Mouse (Mus musculus) hindbrain, postnatal 0 days (tissue): ENCODE data around the gene Slc9a3r1. TPM values are rescaled to one million over a fixed set of nuclear protein-coding genes. Genes with fewer than 3 reads are reported as not detected.
A peak's percentile ranks its signal among the peaks of the same experiment; 100 is the strongest.

Source experiments
- ATAC-seq: fragments of 200-750 bp; cut with Nextera tagmentation; 2 replicates; pipeline ENCODE4 v1.8.0; 2017; ENCODE audit warnings: mild to moderate bottlenecking, moderate TSS enrichment, moderate library complexity
- DNase-seq: peaks from one replicate; pipeline ENCODE4 v3.0.0-alpha.2; 2015; ENCODE audit warnings: low spot score
- H3K27ac ChIP-seq: fragments of 300-500 bp; sonication (generic); 2 replicates; pipeline ENCODE4 v1.5.1; 2014; ENCODE audit warnings: mild to moderate bottlenecking
- H3K27me3 ChIP-seq: fragments of 300-500 bp; sonication (generic); 2 replicates; pipeline ENCODE4 v1.6.1; 2014; ENCODE audit warnings: low read length, mixed read lengths; ENCODE audit not compliant: insufficient read depth
- H3K36me3 ChIP-seq: fragments of 300-500 bp; sonication (generic); 2 replicates; pipeline ENCODE4 v1.6.1; 2014; ENCODE audit warnings: low read length, mixed read lengths; ENCODE audit not compliant: insufficient read depth
- H3K4me1 ChIP-seq: fragments of 300-500 bp; sonication (generic); 2 replicates; pipeline ENCODE4 v1.6.1; 2014; ENCODE audit warnings: antibody characterized with exemption, low read length, mixed read lengths; ENCODE audit not compliant: insufficient read depth
- H3K4me2 ChIP-seq: fragments of 300-500 bp; sonication (generic); 2 replicates; pipeline ENCODE4 v1.6.1; 2014; ENCODE audit warnings: low read depth, mild to moderate bottlenecking, low read length, moderate library complexity, mixed read lengths
- H3K4me3 ChIP-seq: fragments of 300-500 bp; sonication (generic); 2 replicates; pipeline ENCODE4 v1.5.1; 2014; ENCODE audit warnings: low read length
- H3K9ac ChIP-seq: fragments of 300-500 bp; sonication (generic); replicated peaks from 2 replicates; pipeline ENCODE4 v1.6.1; 2014; ENCODE audit warnings: mild to moderate bottlenecking, low read length, moderate library complexity, mixed read lengths
- H3K9me3 ChIP-seq: fragments of 300-500 bp; sonication (generic); 2 replicates; pipeline ENCODE4 v1.6.1; 2016; ENCODE audit warnings: low read length, mixed read lengths
- CTCF ChIP-seq: IDR thresholded peaks from 2 replicates; pipeline ENCODE4 v1.5.1; 2016; ENCODE audit warnings: antibody characterized with exemption, control low read depth, low read depth
- WGBS: fragments of 180-500 bp; shearing (Covaris S2); extraction: QIAGEN DNeasy Blood & Tissue Kit; methylation state at CpG from one replicate; pipeline ENCODE4 v1.1.7; 2014; 5-methylcytosine and 5-hydroxymethylcytosine counted together
- polyA plus RNA-seq: library from polyadenylated mRNA; unstranded; fragments of >200 nt; fragmentation: Nextera tagmentation; extraction: Ambion mirVana; gene quantifications from 2 replicates; pipeline ENCODE4 v1.2.1, GENCODE M21; 2015
- total RNA-seq: library from RNA; depleted of rRNA; stranded (reverse); fragments of >200 nt; gene quantifications from 2 replicates; pipeline ENCODE4 v1.2.3, GENCODE M21; 2014

Slc9a3r1 gene
- total and polyA plus RNA-seq, 2 experiments from 2014 or later, result 72.6 to 91.8 TPM

- Histone ChIP-seq H3K27me3 (no peaks in the 10 kb centered on the region), H3K4me1 (no peaks in the 10 kb centered on the region), H3K27ac (no peak overlapping the region), H3K4me3 (no peak overlapping the region), H3K4me2 (no peak overlapping the region), H3K9me3 (no peaks in the 10 kb centered on the region), H3K36me3 (no peaks in the 10 kb centered on the region), H3K9ac (no peak overlapping the region)
- no peak for DNase-seq
- WGBS, result 81% methylated on average over 5 of the region's 5 CpGs
- no peak for TF ChIP-seq CTCF
- no peak for ATAC-seq
Measured at GRCm38 (mm10) chr11:115138597-115139262, 24.4 kb upstream of the Slc9a3r1 start.

GRCm38 (mm10) chr11:115141970-115142369 is 21.2 kb upstream of the Slc9a3r1 start:
- no peaks in the 10 kb centered on the region for H3K9me3 ChIP-seq
- DNase-seq (no peak), ATAC-seq (no peak)
- no peak for TF ChIP-seq CTCF
- no peak overlapping the region for H3K4me3 ChIP-seq
- no peak overlapping the region for H3K4me2 ChIP-seq
- no peaks in the 10 kb centered on the region for H3K27me3 ChIP-seq
- H3K27ac ChIP-seq, result no peak overlapping the region
- 77% methylated on average over 2 of the region's 2 CpGs for WGBS
- no peaks in the 10 kb centered on the region for H3K36me3 ChIP-seq
- no peaks in the 10 kb centered on the region for H3K4me1 ChIP-seq
- H3K9ac ChIP-seq, result no peak overlapping the region

- WGBS, result 81% methylated on average over 4 of the region's 4 CpGs
- Histone ChIP-seq H3K4me3 (no peak overlapping the region), H3K4me2 (no peak overlapping the region), H3K9me3 (0 out of 2 replicates have a peak, but pooled peaks cover 4% of the 10 kb centered on the region), H3K27ac (no peak overlapping the region), H3K4me1 (no peaks in the 10 kb centered on the region; the same call in 1 of the 2 replicates), H3K36me3 (no peaks in the 10 kb centered on the region), H3K27me3 (no peaks in the 10 kb centered on the region), H3K9ac (no peak overlapping the region)
- no peak for TF ChIP-seq CTCF
- ATAC-seq, result no peak
- DNase-seq, result no peak
Measured at GRCm38 (mm10) chr11:115147813-115148212, 15.3 kb upstream of the Slc9a3r1 start.

GRCm38 (mm10) chr11:115150741-115151254 is 12.3 kb upstream of the Slc9a3r1 start:
- no peaks in the 10 kb centered on the region; the same call in 1 of the 2 replicates for H3K4me1 ChIP-seq
- no peak overlapping the region for H3K9ac ChIP-seq
- no peaks in the 10 kb centered on the region for H3K36me3 ChIP-seq
- H3K27ac ChIP-seq, result no peak overlapping the region
- 0 out of 2 replicates have a peak, but pooled peaks cover 4% of the 10 kb centered on the region for H3K9me3 ChIP-seq
- no peak overlapping the region for H3K4me3 ChIP-seq
- TF ChIP-seq CTCF, result no peak
- DNase-seq (no peak), ATAC-seq (no peak)
- H3K4me2 ChIP-seq, result no peak overlapping the region
- H3K27me3 ChIP-seq, result peaks cover 16% of the 10 kb centered on the region
- WGBS, result 79% methylated on average over 6 of the region's 6 CpGs

- Histone ChIP-seq H3K27ac (no peak overlapping the region), H3K9me3 (0 out of 2 replicates have a peak, but pooled peaks cover 4% of the 10 kb centered on the region), H3K4me2 (peak overlapping the region; percentile 49), H3K9ac (peak overlapping the region; percentile 33), H3K4me1 (no peaks in the 10 kb centered on the region; the same call in 1 of the 2 replicates), H3K36me3 (no peaks in the 10 kb centered on the region), H3K4me3 (peak overlapping the region; percentile 22), H3K27me3 (peaks cover 16% of the 10 kb centered on the region)
- DNase-seq (peak; percentile 87), ATAC-seq (peak; percentile 79)
- 5% methylated on average over 15 of the region's 15 CpGs for WGBS
- no peak for TF ChIP-seq CTCF
Measured at GRCm38 (mm10) chr11:115151755-115152429, 11.2 kb upstream of the Slc9a3r1 start.

GRCm38 (mm10) chr11:115153088-115153487 is 10.1 kb upstream of the Slc9a3r1 start:
- ATAC-seq, result no peak
- no peak overlapping the region for H3K27ac ChIP-seq

More at GRCm38 (mm10) chr11:115153088-115153487, 10.1 kb upstream of the Slc9a3r1 start:
- no peak for DNase-seq
- Histone ChIP-seq H3K36me3 (no peaks in the 10 kb centered on the region), H3K9me3 (0 out of 2 replicates have a peak, but pooled peaks cover 4% of the 10 kb centered on the region), H3K9ac (no peak overlapping the region), H3K4me3 (no peak overlapping the region), H3K4me2 (no peak overlapping the region), H3K27me3 (peaks cover 16% of the 10 kb centered on the region), H3K4me1 (no peaks in the 10 kb centered on the region; the same call in 1 of the 2 replicates)
- 81% methylated on average over 9 of the region's 9 CpGs for WGBS
- no peak for TF ChIP-seq CTCF
